Mouse (Mus musculus) kidney, adult 8-10 months (tissue): ENCODE results near the gene Ccdc3.
A peak's percentile ranks its signal among the peaks of the same experiment; 100 is the strongest.

Experiments used
- DNase-seq, 2 experiments: peaks; one replicate each; pipeline ENCODE4 v3.0.0; 2022

Gene Ccdc3

GRCm38 (mm10) chr2:5137500-5138286 lies at the start of gene Ccdc3:
Ccdc3 (plus strand) TSS chr2:5137776.
- DNase-seq, result peak in 1 of 2 experiments; percentile 43

DNA sequence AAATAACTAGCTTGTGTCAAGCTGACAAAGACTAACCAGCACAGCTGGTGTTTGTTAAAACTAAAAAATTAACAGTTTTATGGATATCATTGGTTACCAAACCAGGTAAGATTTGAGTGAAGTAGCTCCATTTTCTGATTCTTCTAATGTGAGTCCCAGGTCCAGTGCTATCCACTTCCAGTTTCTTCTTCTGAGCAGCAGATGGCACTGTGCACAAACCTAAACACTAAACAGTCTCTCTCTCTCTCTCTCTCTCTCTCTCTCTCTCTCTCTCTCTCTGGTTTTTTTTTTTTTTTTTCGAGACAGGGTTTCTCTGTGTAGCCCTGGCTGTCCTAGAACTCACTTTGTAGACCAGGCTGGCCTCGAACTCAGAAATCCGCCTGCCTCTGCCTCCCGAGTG lies 47.2 kb upstream of the Ccdc3 start:
- DNase-seq, result peak; percentile 6 to 30

GRCm38 (mm10) chr2:5094876-5095275 lies 42.7 kb upstream of the Ccdc3 start:
- no peak for DNase-seq

DNA sequence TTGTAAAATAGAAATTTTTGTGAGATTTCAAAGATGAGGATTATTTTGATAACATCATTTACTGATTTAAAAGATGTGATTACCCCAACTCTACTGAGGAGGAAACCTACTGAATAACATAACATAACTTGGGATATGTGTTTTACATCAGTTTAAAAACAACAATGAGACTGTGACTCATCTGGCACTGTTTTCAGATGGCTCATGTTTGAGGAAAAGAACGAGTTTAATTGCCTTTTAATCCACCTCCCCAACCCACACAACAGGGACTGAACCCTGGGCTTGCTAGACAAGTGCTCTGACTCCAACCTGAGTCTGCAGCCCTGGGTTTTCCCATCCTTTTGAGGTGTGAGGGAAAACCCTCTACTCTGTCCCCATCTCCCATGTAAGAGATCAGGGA lies 42.3 kb upstream of the Ccdc3 start:
- DNase-seq, result no peak

- no peak for DNase-seq
Measured at GRCm38 (mm10) chr2:5097786-5098445, 39.7 kb upstream of the Ccdc3 start.

DNA sequence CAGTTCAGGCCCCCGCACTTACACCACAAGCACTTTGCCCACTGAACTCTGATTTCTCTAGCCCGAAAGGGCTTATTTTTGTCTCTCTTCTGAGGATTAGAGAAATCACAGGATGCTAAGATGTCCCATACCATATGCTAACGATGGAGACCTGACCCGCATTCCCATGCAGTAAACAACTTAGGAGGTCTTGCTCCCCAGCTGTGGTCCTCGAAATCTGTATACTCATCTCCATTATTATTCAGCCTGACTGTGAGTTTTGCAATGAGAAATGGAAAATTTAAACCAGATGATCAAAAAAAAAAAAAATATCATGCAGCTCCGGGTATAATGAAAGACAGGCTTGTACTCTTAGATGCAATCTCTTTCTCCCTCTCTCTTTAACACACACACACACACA lies 38.4 kb upstream of the Ccdc3 start:
- DNase-seq, result no peak

DNA sequence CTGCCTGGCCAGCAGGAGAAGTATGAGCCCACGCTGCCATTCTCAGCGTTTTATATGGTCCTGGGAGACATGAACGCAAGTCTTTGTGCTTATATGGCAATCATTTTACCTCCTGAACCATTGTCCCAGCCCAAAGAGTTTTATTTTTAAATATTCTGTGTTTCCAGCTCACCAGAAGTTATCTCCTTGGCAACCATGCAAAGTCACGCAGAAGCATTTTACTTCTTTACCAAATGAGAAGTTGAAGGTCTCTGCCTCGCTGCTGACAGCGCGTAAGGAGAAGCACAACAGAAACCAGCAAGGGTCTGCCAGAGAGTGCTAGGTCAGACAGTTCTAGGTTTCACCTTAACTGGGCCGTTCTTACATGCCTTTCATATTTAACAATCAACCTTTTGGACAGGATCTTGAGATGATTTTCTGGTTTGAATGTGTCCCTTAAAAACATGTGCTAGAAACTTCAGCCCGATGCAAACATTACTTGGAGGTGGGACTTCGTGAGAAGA lies 35.8 kb upstream of the Ccdc3 start:
- DNase-seq, result no peak

DNA sequence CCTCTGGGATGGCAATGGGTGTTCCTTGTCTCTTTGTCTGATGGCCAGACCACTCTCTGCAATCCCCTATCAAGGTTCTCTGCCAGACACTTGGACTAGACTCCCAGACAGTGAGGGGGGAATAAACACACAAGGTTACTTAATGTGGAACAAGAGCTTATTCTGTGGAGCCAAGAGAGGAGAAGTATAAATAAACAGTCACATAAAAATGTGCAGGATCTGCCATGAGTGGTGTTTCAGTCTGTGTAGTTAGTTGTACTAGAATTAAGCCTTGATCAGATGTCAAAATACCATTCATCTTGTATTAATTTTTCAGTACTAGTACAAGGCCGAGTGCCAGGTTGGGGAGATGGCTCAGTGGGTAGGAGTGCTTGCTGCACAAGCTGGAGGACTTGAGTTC lies 34.7 kb upstream of the Ccdc3 start:
- DNase-seq, result no peak

GRCm38 (mm10) chr2:5112785-5113291 lies 24.7 kb upstream of the Ccdc3 start:
- DNase-seq, result no peak

DNA sequence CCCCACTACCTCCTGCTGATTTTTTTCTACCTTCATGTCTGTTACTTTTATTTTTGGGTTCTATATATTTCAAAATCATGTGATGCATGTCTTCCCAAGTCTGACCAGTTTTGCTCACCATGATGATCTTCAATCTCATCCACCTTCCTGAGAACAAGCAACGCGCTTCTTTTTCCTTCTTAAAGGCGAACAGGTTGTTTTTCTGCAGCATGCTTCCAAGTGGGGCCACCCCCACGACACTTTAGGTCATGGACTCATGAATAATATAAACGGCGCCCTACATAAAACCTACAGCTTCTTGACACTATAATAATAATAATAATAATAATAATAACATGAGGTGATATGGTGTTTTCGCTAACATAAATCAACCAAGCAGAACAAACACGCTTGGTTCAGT lies 23.2 kb upstream of the Ccdc3 start:
- DNase-seq, result no peak

GRCm38 (mm10) chr2:5116856-5117532 lies 20.6 kb upstream of the Ccdc3 start:
- DNase-seq, result no peak

GRCm38 (mm10) chr2:5125506-5125905 lies 12.1 kb upstream of the Ccdc3 start:
- DNase-seq, result no peak

- DNase-seq, result no peak
Measured at GRCm38 (mm10) chr2:5127369-5127768, 10.2 kb upstream of the Ccdc3 start.

DNA sequence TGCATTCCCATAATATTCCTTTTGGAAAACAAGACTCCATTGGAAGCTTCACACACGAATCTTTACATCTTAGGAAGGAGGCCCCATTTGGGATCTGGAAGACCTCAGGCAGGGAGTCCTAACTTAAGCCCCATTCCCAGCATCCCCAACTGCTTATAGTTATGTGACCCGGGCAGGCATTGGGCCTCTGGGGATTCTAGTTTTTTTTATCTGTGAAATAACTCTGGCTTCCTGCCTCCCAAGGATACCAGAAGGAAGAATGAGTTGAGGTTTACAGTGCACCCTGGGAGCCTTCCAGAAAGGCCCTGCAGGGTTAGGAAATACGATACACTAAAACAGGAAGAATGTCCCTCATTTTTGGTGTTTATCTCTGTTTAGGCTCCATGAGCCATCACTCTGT lies 8.5 kb upstream of the Ccdc3 start:
- no peak for DNase-seq

- no peak for DNase-seq
Measured at GRCm38 (mm10) chr2:5132046-5132445, 5.5 kb upstream of the Ccdc3 start.

DNA sequence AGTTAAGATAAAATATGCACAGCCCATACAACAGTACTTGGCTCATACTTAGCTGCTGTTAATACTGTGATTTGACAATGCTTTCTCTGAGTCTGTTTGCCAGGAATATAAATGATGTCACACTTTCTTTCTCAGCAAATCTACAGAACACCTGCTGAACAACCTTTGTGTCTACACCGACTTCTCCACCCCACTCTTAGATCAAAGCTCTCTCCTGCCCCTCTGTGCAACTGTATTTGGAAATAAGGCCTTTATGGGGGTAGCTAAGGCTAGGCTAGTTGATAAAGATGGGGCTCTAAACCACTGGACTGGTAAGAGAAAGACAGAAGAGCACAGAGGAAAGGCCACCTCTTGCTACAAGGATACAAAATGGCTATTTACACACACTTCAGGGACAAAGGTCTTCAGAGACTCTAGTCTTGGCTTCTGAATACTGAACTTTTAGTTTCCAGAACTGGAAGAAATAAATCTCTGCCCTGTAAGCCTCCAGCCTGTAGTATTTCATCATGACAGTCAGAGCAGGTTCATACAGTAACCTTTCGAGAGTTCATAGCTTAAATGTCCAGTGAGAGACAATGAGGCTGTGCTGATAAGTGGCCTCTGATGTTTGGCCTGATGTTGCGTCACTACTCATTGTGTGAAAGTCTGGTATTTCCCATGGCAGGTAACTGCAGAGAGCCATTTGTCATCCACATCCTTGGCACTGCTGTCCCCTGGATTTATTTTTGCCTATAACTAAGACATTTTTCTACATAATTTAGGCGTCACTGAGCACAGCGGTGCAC lies 2.4 kb upstream of the Ccdc3 start:
- DNase-seq, result no peak

DNA sequence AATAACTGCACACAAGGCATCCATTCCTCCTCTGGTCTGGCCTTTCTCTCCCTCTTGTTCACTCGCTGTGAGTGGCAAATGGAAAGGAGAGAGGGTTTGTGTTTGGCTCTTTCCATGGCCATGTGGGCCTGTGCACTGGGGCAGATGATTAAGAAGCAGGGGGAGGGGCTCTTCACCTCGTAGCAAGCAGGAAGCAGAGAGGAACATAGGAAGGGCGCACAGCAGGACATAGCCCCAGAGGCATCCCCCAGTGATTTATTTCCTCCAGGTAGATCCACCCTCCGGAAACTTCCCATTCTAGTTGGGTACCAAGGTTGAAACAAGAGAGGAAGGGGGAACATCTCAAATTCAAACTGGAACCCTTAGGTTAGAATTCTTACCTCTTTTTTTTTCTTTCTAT lies 2.4 kb downstream of the Ccdc3 start:
- DNase-seq, result no peak

GRCm38 (mm10) chr2:5144446-5144845 lies 6.9 kb downstream of the Ccdc3 start:
- no peak for DNase-seq

DNA sequence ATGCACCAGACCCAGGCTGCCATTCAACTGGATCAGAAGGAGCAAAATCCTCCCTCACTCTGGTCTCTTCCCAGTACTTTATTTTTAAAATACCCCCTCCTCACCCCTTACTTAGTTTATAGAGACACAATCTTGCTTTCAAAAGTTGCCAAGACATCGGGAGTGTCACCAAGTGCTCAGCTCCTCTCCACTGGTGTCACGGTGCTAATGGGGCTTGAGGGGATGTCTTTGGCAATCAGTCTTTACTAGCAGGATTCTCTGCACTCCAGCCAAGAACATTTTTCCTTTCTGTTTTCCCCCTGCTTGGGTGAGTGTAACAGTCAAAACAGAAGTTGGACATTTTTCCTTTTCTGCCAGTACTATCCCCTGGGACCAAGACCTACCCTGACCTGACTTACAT lies 10.3 kb downstream of the Ccdc3 start:
- no peak for DNase-seq

DNA sequence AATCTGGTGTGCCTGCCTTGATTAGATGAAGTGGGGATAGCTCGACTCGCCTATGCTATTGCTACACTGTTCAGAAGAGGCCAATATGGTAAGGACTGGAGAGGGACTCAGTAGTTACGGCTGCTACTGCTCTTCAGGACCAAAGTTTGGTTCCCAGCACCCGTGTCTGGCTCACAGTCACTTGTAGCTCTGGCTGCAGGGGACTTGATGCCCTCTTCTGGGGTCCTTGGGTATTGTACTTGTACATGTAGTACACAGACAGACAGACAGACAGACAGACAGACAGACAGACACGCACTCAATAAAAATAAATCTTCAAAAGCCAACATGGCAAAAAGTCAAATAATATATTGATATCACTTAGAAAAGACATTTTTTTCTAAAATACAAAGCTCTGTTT lies 17.1 kb downstream of the Ccdc3 start:
- DNase-seq, result no peak

- DNase-seq, result no peak
Measured at GRCm38 (mm10) chr2:5160236-5160848, 22.8 kb downstream of the Ccdc3 start.

- DNase-seq, result no peak
Measured at GRCm38 (mm10) chr2:5161002-5161745, 23.6 kb downstream of the Ccdc3 start.
